Mouse (Mus musculus): ENCODE results near the gene Hist2h2aa2. TPM values are rescaled to one million over a fixed set of nuclear protein-coding genes. Genes with fewer than 3 reads are reported as not detected.
A peak's percentile ranks its signal among the peaks of the same experiment; 100 is the strongest.
"Not testable (repeated sequence)": the region's sequence is repeated elsewhere in the genome, so short reads cannot be mapped to it uniquely, and the experiment has no call there.

Gene Hist2h2aa2
- polyA plus RNA-seq, 1 experiment from 2014 or later: 63.0 TPM

DNA sequence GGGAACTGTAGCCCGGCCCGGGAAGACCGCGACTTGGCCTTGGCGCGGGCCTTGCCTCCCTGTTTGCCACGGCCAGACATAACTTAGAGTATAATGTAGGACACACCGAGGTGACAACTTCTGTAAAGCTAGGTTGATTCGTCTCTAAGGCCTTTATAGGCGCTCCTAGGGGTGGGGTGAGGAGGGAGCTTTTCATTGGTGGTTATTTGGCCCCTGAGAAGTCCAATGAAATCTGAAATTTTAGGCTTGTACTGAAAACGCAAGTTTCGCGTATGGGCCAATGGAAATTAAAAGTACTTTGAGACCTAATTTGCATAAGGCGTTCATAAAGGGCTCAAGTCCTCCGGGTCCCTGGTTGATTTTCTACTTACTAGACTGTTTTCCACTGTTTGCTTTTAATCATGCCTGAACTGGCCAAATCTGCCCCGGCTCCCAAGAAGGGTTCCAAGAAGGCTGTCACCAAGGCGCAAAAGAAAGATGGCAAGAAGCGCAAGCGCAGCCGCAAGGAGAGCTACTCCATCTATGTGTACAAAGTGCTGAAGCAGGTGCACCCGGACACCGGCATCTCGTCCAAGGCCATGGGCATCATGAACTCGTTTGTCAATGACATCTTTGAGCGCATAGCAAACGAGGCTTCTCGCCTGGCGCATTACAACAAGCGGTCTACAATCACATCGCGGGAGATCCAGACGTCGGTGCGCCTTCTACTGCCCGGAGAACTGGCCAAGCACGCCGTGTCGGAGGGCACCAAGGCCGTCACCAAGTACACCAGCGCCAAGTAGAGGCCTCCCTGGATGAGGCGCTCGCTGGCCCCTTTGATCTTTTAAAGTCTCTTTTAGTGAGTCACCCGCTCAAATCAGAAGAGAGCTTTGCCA lies 19.1 kb downstream of the Hist2h2aa2 start, which contains the start of the genes Hist2h2ac and Hist2h2be:
Gene Hist2h2ac (minus strand): TSS at position 116 of the 875 bp plus-strand sequence.
Gene Hist2h2be (plus strand): TSS at position 355 of the 875 bp plus-strand sequence.
- Histone ChIP-seq H3K4me3 (ENCODE audit: low read depth, low read length) (peak within 1 kb of the TSS; percentile 62), H3K9me3 (ENCODE audit: control insufficient read depth, low read length) (no peaks in the 10 kb centered on the region), H3K27me3 (ENCODE audit: control insufficient read depth, insufficient read depth, low read length) (no peaks in the 10 kb centered on the region), H3K4me1 (replicated peaks; ENCODE audit: control insufficient read depth, insufficient read depth, low read length) (peaks cover 6% of the 10 kb centered on the region), H3K27ac (ENCODE audit: low read depth, low read length) (peak within 1 kb of the TSS; percentile 96), H3K36me3 (ENCODE audit: control insufficient read depth, insufficient read depth, low read length) (no peaks in the 10 kb centered on the region), H3K4me2 (replicated peaks; ENCODE audit: low read depth, low read length) (peak within 1 kb of the TSS; percentile 87), H3K9ac (ENCODE audit: low read depth, low read length) (peak within 1 kb of the TSS; percentile 84)
- DNase-seq (ENCODE audit: low spot score) (peak; percentile 83), ATAC-seq (ENCODE audit: low FRiP score) (peak; percentile 82)
- WGBS: under 1% methylated on average over 43 of the region's 43 CpGs

DNA sequence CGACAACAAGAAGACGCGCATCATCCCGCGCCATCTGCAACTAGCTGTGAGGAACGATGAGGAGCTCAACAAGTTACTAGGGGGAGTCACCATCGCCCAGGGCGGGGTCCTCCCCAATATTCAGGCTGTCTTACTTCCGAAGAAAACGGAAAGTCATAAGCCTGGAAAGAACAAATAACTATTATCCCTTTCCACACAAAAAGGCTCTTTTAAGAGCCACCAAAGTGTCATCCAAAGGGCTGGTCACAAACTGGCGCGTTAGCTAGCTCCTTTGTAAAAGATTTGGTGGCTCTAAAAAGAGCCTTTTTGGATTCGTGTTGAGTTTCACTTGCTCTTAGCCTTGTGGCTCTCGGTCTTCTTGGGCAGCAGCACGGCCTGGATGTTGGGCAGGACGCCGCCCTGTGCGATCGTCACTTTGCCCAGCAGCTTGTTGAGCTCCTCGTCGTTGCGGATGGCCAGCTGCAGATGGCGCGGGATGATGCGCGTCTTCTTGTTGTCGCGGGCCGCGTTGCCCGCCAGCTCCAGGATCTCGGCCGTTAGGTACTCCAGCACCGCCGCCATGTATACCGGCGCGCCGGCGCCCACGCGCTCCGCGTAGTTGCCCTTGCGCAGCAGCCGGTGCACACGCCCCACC lies 19.8 kb downstream of the Hist2h2aa2 start:
- Histone ChIP-seq H3K27ac (ENCODE audit: low read depth, low read length) (peak overlapping the region; percentile 96), H3K4me2 (replicated peaks; ENCODE audit: low read depth, low read length) (peak overlapping the region; percentile 87), H3K9ac (ENCODE audit: low read depth, low read length) (peak overlapping the region; percentile 84), H3K4me3 (ENCODE audit: low read depth, low read length) (peak overlapping the region; percentile 62)
- ATAC-seq (ENCODE audit: low FRiP score): peak; percentile 27; the same call in 1 of the 2 replicates
- peak; percentile 62 for DNase-seq (ENCODE audit: low spot score)
- not testable (repeated sequence) for H3K4me1 ChIP-seq (replicated peaks; ENCODE audit: control insufficient read depth, insufficient read depth, low read length); H3K36me3 ChIP-seq (ENCODE audit: control insufficient read depth, insufficient read depth, low read length); H3K27me3 ChIP-seq (ENCODE audit: control insufficient read depth, insufficient read depth, low read length); H3K9me3 ChIP-seq (ENCODE audit: control insufficient read depth, low read length)
- under 1% methylated on average over 27 of the region's 47 CpGs for WGBS

- no peaks in the 10 kb centered on the region for H3K9me3 ChIP-seq (ENCODE audit: control insufficient read depth, low read length)
These were observed 20.4 kb downstream of the Hist2h2aa2 start, which contains the start of the genes Bola1 and Hist2h2ab for GRCm38 (mm10) chr3:96219661-96220130. Gene Bola1, minus strand, starts transcription at chr3:96219709. Gene Hist2h2ab, plus strand, starts transcription at chr3:96219865.

DNA sequence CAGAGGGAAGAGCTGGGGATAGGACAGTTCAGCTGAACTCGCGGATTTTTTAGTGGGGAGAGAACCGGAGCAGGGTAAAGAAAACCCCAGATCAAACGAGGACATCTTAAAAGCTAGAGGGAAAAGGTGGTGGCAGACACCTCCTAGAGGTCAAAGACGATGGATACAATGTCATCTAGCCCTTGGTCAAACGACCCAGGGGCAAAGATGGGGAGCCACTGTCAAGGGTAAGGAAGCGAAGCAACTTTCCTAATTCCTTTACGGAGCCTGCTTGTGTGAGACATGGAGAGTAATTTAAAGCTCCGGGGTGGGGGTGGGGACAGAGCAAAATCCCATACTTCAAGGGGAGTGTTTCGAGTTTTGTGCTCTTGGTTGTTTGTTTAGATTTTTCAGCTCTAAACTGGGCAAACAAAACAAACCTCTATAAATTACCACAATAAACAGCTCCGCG lies 20.9 kb downstream of the Hist2h2aa2 start:
- ATAC-seq (ENCODE audit: low FRiP score): peak; percentile 47
- under 1% methylated on average over 12 of the region's 12 CpGs for WGBS
- Histone ChIP-seq H3K27me3 (ENCODE audit: control insufficient read depth, insufficient read depth, low read length) (no peaks in the 10 kb centered on the region), H3K4me1 (replicated peaks; ENCODE audit: control insufficient read depth, insufficient read depth, low read length) (peaks cover 6% of the 10 kb centered on the region), H3K9ac (ENCODE audit: low read depth, low read length) (peak overlapping the region; percentile 84), H3K36me3 (ENCODE audit: control insufficient read depth, insufficient read depth, low read length) (no peaks in the 10 kb centered on the region), H3K9me3 (ENCODE audit: control insufficient read depth, low read length) (no peaks in the 10 kb centered on the region), H3K27ac (ENCODE audit: low read depth, low read length) (peak overlapping the region; percentile 96), H3K4me2 (replicated peaks; ENCODE audit: low read depth, low read length) (peak overlapping the region; percentile 87), H3K4me3 (ENCODE audit: low read depth, low read length) (peak overlapping the region; percentile 62)
- DNase-seq (ENCODE audit: low spot score): no peak

More at GRCm38 (mm10) chr3:96219661-96220130, 20.4 kb downstream of the Hist2h2aa2 start, which contains the start of the genes Bola1 and Hist2h2ab:
- Histone ChIP-seq H3K9ac (ENCODE audit: low read depth, low read length) (peak within 1 kb of the TSS; percentile 84), H3K27me3 (ENCODE audit: control insufficient read depth, insufficient read depth, low read length) (no peaks in the 10 kb centered on the region), H3K27ac (ENCODE audit: low read depth, low read length) (peak within 1 kb of the TSS; percentile 96), H3K4me2 (replicated peaks; ENCODE audit: low read depth, low read length) (peak within 1 kb of the TSS; percentile 87), H3K4me3 (ENCODE audit: low read depth, low read length) (peak within 1 kb of the TSS; percentile 62), H3K36me3 (ENCODE audit: control insufficient read depth, insufficient read depth, low read length) (no peaks in the 10 kb centered on the region), H3K4me1 (replicated peaks; ENCODE audit: control insufficient read depth, insufficient read depth, low read length) (peaks cover 6% of the 10 kb centered on the region)
- under 1% methylated on average over 37 of the region's 37 CpGs for WGBS
- peak; percentile 76 for DNase-seq (ENCODE audit: low spot score)
- peak; percentile 88 for ATAC-seq (ENCODE audit: low FRiP score)

DNA sequence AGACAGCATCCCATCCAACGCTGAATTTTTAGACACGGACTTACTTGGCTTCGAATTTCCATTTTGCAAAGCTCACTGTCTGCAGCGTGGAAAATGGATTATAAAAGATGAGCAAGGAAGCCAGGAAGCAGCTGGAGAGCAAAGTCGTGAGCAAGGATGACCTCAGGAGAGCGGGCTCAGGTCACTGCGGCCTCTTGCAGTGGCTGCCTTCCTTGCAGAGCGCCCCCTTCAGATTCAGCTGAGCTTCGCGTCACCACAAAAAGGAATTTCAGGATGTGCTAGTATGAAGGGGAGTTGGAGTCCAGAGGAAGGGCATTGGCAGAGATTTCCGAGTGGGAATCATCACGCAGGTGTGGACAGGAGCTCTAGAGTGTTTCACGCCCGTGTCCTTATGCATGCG lies 30.8 kb downstream of the Hist2h2aa2 start:
- Histone ChIP-seq H3K4me3 (ENCODE audit: low read depth, low read length) (no peak overlapping the region), H3K36me3 (ENCODE audit: control insufficient read depth, insufficient read depth, low read length) (no peaks in the 10 kb centered on the region), H3K9me3 (ENCODE audit: control insufficient read depth, low read length) (no peaks in the 10 kb centered on the region), H3K9ac (ENCODE audit: low read depth, low read length) (no peak overlapping the region), H3K4me2 (replicated peaks; ENCODE audit: low read depth, low read length) (no peak overlapping the region), H3K4me1 (replicated peaks; ENCODE audit: control insufficient read depth, insufficient read depth, low read length) (no peaks in the 10 kb centered on the region), H3K27ac (ENCODE audit: low read depth, low read length) (no peak overlapping the region), H3K27me3 (ENCODE audit: control insufficient read depth, insufficient read depth, low read length) (no peaks in the 10 kb centered on the region)
- DNase-seq (ENCODE audit: low spot score) (peak; percentile 22), ATAC-seq (ENCODE audit: low FRiP score) (no peak)
- 22% methylated on average over 15 of the region's 15 CpGs for WGBS

- Histone ChIP-seq H3K4me3 (ENCODE audit: low read depth, low read length) (no peak overlapping the region), H3K27ac (ENCODE audit: low read depth, low read length) (no peak overlapping the region), H3K9ac (ENCODE audit: low read depth, low read length) (no peak overlapping the region), H3K4me1 (replicated peaks; ENCODE audit: control insufficient read depth, insufficient read depth, low read length) (no peaks in the 10 kb centered on the region), H3K27me3 (ENCODE audit: control insufficient read depth, insufficient read depth, low read length) (no peaks in the 10 kb centered on the region), H3K4me2 (replicated peaks; ENCODE audit: low read depth, low read length) (no peak overlapping the region), H3K9me3 (ENCODE audit: control insufficient read depth, low read length) (no peaks in the 10 kb centered on the region), H3K36me3 (ENCODE audit: control insufficient read depth, insufficient read depth, low read length) (no peaks in the 10 kb centered on the region)
- ATAC-seq (ENCODE audit: low FRiP score): no peak
- WGBS: 87% methylated on average over 3 of the region's 3 CpGs
- no peak for DNase-seq (ENCODE audit: low spot score)
These were observed 32.3 kb downstream of the Hist2h2aa2 start for GRCm38 (mm10) chr3:96207819-96208218.

DNA sequence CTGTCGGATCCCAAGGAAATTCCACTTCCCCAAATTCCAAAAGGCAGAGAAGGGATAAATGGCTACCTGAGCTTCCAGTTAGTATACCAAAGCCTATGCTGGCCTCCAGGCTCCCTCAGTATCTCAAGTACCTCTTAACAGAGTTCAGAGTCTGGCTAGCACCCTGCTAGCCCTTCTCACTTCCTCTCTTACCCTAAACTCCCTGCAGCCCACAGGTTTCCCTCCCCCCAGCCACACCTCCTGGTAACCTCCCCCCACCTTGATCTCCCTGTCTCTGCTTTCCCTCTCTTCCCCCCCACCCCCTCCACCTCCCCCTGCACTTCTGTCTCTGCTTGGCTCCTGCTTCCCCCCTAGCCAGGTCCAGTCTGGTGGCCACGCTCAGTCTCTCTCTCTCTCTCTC lies 40.3 kb downstream of the Hist2h2aa2 start:
- Histone ChIP-seq H3K4me2 (replicated peaks; ENCODE audit: low read depth, low read length) (no peak overlapping the region), H3K4me1 (replicated peaks; ENCODE audit: control insufficient read depth, insufficient read depth, low read length) (peaks cover 4% of the 10 kb centered on the region; the same call in 1 of the 2 replicates), H3K9ac (ENCODE audit: low read depth, low read length) (no peak overlapping the region), H3K36me3 (ENCODE audit: control insufficient read depth, insufficient read depth, low read length) (no peaks in the 10 kb centered on the region), H3K4me3 (ENCODE audit: low read depth, low read length) (no peak overlapping the region), H3K9me3 (ENCODE audit: control insufficient read depth, low read length) (no peaks in the 10 kb centered on the region), H3K27me3 (ENCODE audit: control insufficient read depth, insufficient read depth, low read length) (no peaks in the 10 kb centered on the region), H3K27ac (ENCODE audit: low read depth, low read length) (no peak overlapping the region)
- no peak for DNase-seq (ENCODE audit: low spot score)
- ATAC-seq (ENCODE audit: low FRiP score): no peak
- 69% methylated on average over 2 of the region's 2 CpGs for WGBS

DNA sequence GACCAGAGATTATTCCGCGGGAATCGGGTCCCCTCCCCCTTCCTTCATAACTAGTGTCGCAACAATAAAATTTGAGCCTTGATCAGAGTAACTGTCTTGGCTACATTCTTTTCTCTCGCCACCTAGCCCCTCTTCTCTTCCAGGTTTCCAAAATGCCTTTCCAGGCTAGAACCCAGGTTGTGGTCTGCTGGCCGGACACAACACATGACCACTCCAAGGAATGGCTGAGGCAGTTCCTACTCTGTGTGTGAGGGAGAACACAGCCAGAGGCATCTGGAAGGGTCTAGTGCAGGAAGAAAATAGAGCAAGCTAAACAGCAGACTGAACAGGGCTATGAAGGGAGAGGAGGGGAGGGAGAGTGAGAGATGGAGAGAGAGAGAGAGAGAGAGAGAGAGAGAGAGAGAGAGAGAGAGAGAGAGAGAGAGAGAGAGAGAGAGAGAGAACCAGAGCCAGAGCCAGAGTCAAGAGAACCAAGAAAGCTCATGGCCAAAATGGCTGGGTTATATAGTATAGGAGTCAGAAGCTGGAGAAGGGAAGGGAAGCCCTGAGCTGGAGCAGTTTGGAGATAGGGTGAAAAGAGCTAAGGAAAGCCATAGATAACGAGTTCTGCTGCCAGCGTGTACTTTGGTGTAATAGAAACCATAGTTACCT lies 41.4 kb downstream of the Hist2h2aa2 start:
- H3K4me2 ChIP-seq (replicated peaks; ENCODE audit: low read depth, low read length); H3K27ac ChIP-seq (ENCODE audit: low read depth, low read length); H3K4me1 ChIP-seq (replicated peaks; ENCODE audit: control insufficient read depth, insufficient read depth, low read length); H3K9me3 ChIP-seq (ENCODE audit: control insufficient read depth, low read length); H3K4me3 ChIP-seq (ENCODE audit: low read depth, low read length); H3K9ac ChIP-seq (ENCODE audit: low read depth, low read length); DNase-seq (ENCODE audit: low spot score); ATAC-seq (ENCODE audit: low FRiP score); H3K27me3 ChIP-seq (ENCODE audit: control insufficient read depth, insufficient read depth, low read length); H3K36me3 ChIP-seq (ENCODE audit: control insufficient read depth, insufficient read depth, low read length): not testable (repeated sequence)
- 34% methylated on average over 6 of the region's 8 CpGs for WGBS
